Comparison of ENCODE assay signal across 8 mouse cellular contexts in the genomic region with DNA sequence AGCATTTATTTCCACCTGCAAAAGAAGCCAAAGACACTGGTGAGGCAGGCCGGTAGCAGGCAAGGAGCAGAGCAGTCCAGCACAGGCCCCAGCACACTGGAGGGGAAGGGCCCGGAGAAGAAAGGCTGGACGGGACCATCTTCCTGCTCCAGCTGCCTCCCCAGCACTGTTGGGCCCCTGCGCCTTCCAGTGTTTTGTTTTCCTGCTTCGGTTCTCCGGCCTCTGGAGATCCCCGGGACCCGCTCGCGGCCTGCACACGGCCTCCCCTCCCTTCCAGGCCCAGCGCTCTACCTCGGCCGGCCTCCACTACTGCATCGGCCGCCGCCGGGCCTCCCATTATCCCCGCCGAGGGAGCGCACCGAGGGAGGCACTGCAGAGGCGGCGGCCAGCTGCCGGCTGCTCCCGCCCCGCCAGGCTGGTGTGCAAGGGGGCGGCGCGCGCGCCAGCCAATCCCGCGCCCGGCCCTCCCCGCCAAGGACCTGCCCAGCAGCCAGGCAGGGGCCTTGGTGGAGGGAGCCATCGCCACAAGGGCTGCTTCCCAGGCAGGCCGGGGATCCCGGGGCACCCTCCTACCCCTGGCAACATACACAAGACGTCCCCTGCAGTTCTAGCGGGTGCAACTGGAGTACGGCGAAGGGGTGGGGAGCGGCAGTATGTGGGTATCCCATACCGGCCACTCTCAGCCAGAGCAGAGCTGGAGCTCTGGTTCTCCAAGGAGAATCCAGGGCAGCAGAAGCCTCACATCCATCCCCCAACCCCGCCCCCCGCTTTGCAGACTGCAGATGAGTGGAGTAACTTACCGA. TPM values are rescaled to one million over a fixed set of nuclear protein-coding genes. Genes with fewer than 3 reads are reported as not detected.
DNase-seq lines count a peak whose midpoint lies in the region; ATAC-seq and TF ChIP-seq lines count a peak whose summit lies in the region.

No protein-coding gene starts in this region.

- under 1% methylated on average over 48 of the region's 48 CpGs for WGBS in hindbrain, postnatal 0 days
- 5% methylated on average over 47 of the region's 48 CpGs for WGBS in macrophage (ENCODE audit: missing documents)

- peak overlapping the region; percentile 89 for H3K9ac ChIP-seq in hindbrain, postnatal 0 days (replicated peaks; ENCODE audit: low read length)

- H3K79me2 ChIP-seq in macrophage (ENCODE audit: inconsistent target), result peaks cover 98% of the 10 kb centered on the region

- H3K4me3 ChIP-seq in hindbrain, postnatal 0 days (ENCODE audit: low read length), result peak overlapping the region; percentile 68
- H3K4me3 ChIP-seq in left cerebral cortex, adult 2 months, result peak overlapping the region; percentile 94
- H3K4me3 ChIP-seq in macrophage (ENCODE audit: inconsistent target), result peak overlapping the region; percentile 41

- no peaks in the 10 kb centered on the region for H3K27me3 ChIP-seq in hindbrain, postnatal 0 days (ENCODE audit: insufficient read depth, low read length)

- H3K9me3 ChIP-seq in hindbrain, postnatal 0 days (ENCODE audit: low read length), result no peaks in the 10 kb centered on the region

- peak overlapping the region; percentile 79 for H3K4me2 ChIP-seq in hindbrain, postnatal 0 days (ENCODE audit: low read depth, low read length)

- no peaks in the 10 kb centered on the region for H3K36me3 ChIP-seq in hindbrain, postnatal 0 days (ENCODE audit: insufficient read depth, low read length)
- peaks cover 31% of the 10 kb centered on the region for H3K36me3 ChIP-seq in macrophage (ENCODE audit: inconsistent target)

- H3K27ac ChIP-seq in hindbrain, postnatal 0 days, result peak overlapping the region; percentile 97
- H3K27ac ChIP-seq in left cerebral cortex, adult 2 months, result peak overlapping the region; percentile 97
- H3K27ac ChIP-seq in macrophage, result peak overlapping the region; percentile 42

- H3K4me1 ChIP-seq in hindbrain, postnatal 0 days (ENCODE audit: insufficient read depth, low read length), result peaks cover 57% of the 10 kb centered on the region

- peak; percentile 90 for ATAC-seq in hindbrain, postnatal 0 days

- peak; percentile 96 to 97 for DNase-seq in adrenal gland, adult (ENCODE audit: inconsistent age in 2 of 2, low spot score in 1 of 2)
- peak; percentile 90 for DNase-seq in embryo, embryonic 10 days (ENCODE audit: low spot score)
- DNase-seq in gastrocnemius, adult 8-10 months (ENCODE audit: low spot score in 2 of 2), result peak; percentile 84 to 89
- DNase-seq in hindbrain, postnatal 0 days (ENCODE audit: low spot score), result peak; percentile 93
- DNase-seq in left cerebral cortex, adult 2 months (ENCODE audit: extremely low spot score in 1 of 2, low spot score in 2 of 2), result peak; percentile 90 to 91
- peak; percentile 70 for DNase-seq in retina, postnatal 7 days (ENCODE audit: low read depth, low spot score)
- peak; percentile 89 for DNase-seq in thymus, postnatal 4 days

- TF ChIP-seq CTCF in hindbrain, postnatal 0 days (IDR thresholded peaks at IDR 0.05; ENCODE audit: low read depth), result no peak
- no peak; the same call in 1 of the 2 replicates for TF ChIP-seq CTCF in left cerebral cortex, adult 2 months (IDR thresholded peaks at IDR 0.05)

- intact Hi-C loops in left cerebral cortex, adult 2 months (cut with DNase I), result loop anchor here (1.0 kb wide), 1 partner anchor 101 kb away; no protein-coding TSS in a partner anchor

RNA-seq across cellular contexts. Expression of gene Tet3, which starts 17.4 kb away (rescaled TPM):
- 10 to 100 TPM in 3 of 4 experiments, 1 to 10 TPM in 1; 9.8 to 20.1 (median 14.8) TPM for total RNA-seq in gastrocnemius, adult 8-10 months (2022)
- 30.8 and 34.8 TPM in 2 replicates for total RNA-seq in hindbrain, postnatal 0 days (2014; rRNA removed)
- 38.0 and 41.9 TPM in 2 replicates for polyA plus RNA-seq in hindbrain, postnatal 0 days (2015; fragmentation: Nextera tagmentation; extraction: Ambion mirVana)
- total RNA-seq in left cerebral cortex, adult 2 months (2021), result 10 to 100 TPM; 74.6 to 90.0 TPM
- total RNA-seq in macrophage (2018; cell fraction: chromatin; rRNA removed), result 100 to 1,000 TPM; 104 to 576 (median 356) TPM
- total RNA-seq in macrophage (2018; cell fraction: cytosol; rRNA removed), result 10 to 100 TPM; 15.7 to 66.9 (median 36.1) TPM
- total RNA-seq in macrophage (2018; cell fraction: nucleus; rRNA removed), result 100 to 1,000 TPM in 20 of 26 experiments, 10 to 100 TPM in 6; 62.0 to 363 (median 169) TPM
- polyA plus RNA-seq in macrophage (2018), result 13.9 to 21.1 TPM (median 19.1 TPM) in 3 replicates

Comparison
In these comparisons a context has a peak if more than half of its experiments do, and no peak if none do; other contexts are left out.
1. Peak in every context shown above with its lines: DNase-seq, ATAC-seq, H3K4me3 ChIP-seq and H3K27ac ChIP-seq.
2. H3K27ac ChIP-seq: peak in every context shown above with its lines; median percentile 97 in hindbrain, postnatal 0 days; 97 in left cerebral cortex, adult 2 months; 42 in macrophage.
3. H3K4me3 ChIP-seq: peak in every context shown above with its lines; median percentile 94 in left cerebral cortex, adult 2 months; 68 in hindbrain, postnatal 0 days; 41 in macrophage.